Mouse (Mus musculus): ENCODE measurements around the gene Prnd.

The Prnd gene

GRCm38 (mm10) chr2:131940506-131940905, 10.2 kb upstream of the Prnd start:
- DNase-seq (ENCODE audit: low spot score) = peak; percentile 65

DNA sequence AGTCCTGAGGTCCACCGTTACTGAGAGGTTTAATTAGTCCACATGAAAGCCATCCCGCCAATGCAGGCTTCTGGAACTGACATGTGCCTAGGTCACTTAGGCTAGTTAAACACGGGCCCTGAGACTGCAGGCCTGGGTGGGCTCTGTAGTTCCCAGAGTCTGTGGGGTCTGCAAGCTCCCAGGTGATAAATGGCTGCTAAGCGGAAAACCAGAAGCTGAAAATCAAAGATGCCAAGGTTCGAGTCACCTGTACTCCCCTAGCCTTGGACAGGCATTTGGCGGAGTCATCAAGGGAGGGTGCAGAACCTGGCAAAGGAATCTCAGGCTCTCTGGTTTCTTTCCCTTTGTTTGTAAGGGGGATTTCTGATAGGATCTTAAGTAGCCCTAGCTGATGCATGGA, 9.2 kb upstream of the Prnd start:
- DNase-seq (ENCODE audit: low spot score) = no peak

GRCm38 (mm10) chr2:131944370-131944769, 6.3 kb upstream of the Prnd start:
- no peak for DNase-seq (ENCODE audit: low spot score)

GRCm38 (mm10) chr2:131945225-131945624, 5.4 kb upstream of the Prnd start:
- no peak for DNase-seq (ENCODE audit: low spot score)

GRCm38 (mm10) chr2:131945765-131946164, 4.9 kb upstream of the Prnd start:
- DNase-seq (ENCODE audit: low spot score) = no peak

DNA sequence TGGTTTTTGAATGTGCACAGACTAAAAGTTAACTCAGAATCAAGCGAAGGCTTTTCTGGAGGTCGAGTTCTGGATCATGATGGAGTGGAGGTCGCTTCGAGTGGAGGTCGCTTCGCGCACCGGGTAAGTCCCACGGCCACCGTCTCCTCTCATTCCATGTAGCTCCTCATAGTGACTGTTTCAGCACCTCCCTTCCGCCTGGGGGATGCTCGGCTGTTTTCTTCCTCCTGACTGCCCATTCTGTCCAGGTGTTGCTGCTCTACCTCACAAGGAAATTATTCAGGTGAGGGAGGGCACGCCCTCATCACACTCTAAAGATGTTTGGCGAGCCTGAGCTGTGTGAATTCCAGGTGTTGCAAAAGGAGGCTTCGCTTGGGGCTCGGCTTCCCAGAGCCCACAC, 4.3 kb upstream of the Prnd start:
- DNase-seq (ENCODE audit: low spot score) = no peak

DNA sequence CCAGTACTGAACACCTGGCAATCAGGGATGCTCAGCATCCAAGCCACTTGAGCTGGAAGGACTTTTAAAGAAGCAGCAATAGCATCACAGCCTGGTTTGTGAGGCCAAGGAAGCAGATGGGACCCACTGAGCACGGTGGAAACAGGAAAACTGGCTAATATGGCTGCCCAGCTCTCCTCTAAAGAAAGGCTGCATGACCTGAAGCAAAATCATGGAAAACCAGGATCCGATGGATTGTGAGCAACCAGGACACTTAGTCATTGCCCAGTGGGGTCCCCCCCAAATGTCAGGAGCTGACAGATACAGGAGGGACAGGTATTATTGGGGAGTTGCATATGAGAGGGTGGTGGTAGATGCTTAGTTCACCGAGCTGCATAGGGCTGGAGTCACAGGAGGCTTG, 2.5 kb upstream of the Prnd start:
- DNase-seq (ENCODE audit: low spot score) = no peak

GRCm38 (mm10) chr2:131948916-131949639, 1.6 kb upstream of the Prnd start:
- no peak for DNase-seq (ENCODE audit: low spot score)

GRCm38 (mm10) chr2:131949767-131950597, 679 bp upstream of the Prnd start:
- peak; percentile 40 for DNase-seq (ENCODE audit: low spot score)

DNA sequence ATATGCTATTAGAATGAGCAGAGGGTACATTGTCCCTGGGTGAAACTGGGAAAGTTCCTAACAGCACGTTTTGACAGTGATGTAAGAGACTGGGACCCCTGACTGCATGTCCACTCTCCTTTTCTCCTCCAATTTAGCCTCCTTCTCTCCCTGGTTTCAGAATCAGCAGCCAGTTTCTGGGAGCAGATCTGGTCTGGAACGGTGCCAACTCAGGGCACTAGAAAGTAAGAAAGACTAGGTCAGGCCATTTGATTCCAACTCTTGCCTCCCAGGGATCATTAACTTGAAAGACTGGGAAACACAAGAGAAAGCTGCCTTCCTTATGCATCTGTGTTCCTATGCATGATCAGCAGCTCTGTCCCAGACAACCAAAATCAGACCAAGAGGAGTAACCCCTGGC, 1.8 kb downstream of the Prnd start:
- no peak for DNase-seq (ENCODE audit: low spot score)

DNA sequence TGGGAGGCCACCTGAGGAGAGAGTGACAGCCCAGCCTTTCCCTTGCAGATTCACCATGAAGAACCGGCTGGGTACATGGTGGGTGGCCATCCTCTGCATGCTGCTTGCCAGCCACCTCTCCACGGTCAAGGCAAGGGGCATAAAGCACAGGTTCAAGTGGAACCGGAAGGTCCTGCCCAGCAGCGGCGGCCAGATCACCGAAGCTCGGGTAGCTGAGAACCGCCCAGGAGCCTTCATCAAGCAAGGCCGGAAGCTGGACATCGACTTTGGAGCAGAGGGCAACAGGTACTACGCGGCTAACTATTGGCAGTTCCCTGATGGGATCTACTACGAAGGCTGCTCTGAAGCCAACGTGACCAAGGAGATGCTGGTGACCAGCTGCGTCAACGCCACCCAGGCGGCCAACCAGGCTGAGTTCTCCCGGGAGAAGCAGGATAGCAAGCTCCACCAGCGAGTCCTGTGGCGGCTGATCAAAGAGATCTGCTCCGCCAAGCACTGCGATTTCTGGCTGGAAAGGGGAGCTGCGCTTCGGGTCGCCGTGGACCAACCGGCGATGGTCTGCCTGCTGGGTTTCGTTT, 2.4 kb downstream of the Prnd start:
- no peak for DNase-seq (ENCODE audit: low spot score)

DNA sequence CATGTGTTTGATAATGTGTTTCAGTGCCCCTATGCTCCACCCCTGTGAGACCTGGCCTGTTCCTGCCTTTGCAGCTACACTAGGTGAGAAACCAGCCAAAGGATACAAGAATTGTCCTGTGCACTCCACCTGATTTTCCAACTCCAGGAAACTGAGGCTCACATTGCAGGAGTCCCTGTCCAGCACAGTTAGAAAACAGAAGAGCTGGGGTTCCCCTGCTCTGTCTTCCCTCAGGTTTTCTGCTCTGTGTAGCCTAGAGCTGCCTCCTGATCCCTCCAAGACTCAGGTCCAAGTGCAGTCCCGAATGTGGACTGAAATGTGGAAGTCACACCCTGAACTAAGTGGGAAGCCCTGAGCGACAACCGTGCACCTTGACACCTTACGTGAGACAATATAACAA, 3.0 kb downstream of the Prnd start:
- DNase-seq (ENCODE audit: low spot score) = no peak

GRCm38 (mm10) chr2:131954835-131955234, 4.2 kb downstream of the Prnd start:
- DNase-seq (ENCODE audit: low spot score) = no peak

- DNase-seq (ENCODE audit: low spot score) = no peak
Measured at GRCm38 (mm10) chr2:131955264-131955663, 4.6 kb downstream of the Prnd start.

GRCm38 (mm10) chr2:131956336-131957256, 5.9 kb downstream of the Prnd start:
- no peak for DNase-seq (ENCODE audit: low spot score)

GRCm38 (mm10) chr2:131957731-131958222, 7.1 kb downstream of the Prnd start:
- DNase-seq (ENCODE audit: low spot score) = no peak

DNA sequence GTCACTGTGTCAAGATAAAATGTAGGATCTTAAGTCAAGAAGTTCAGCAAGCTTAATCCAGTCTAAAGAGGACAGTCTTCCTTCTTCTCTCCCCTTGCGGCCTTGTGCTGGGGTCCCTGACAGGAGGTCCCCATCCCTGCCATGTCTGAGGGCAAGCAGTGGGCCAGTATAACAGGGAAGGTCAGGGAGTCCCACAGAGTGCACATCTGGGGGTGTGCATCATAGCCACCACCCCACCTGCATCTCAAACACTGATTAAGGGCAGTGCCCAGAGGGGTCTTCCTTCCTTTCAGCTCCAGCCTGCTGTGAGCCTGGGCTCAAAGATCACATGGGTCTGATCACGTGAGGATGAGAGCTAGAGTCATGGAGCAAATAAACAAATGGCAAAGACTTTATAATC, 11.0 kb downstream of the Prnd start:
- no peak for DNase-seq (ENCODE audit: low spot score)

DNA sequence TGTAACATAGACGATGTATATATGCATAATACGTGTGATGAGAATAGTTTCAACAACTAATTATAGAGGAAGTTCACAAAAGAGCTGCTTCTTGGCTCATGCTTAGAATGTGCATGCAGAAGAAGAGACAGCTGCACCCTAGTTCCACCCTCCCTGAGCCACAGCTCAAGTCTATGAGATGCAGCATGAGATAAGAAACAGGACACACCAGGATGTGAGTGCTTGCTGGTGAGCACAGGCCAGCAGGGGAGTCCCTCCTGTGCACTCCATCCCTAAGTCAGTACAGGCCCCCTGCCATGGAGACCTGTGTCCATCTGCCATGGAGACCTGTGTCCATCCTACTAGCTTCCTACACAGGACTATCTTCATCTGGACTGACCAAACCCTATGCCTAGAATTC, 19.9 kb downstream of the Prnd start:
- no peak for DNase-seq (ENCODE audit: low spot score)

- DNase-seq (ENCODE audit: low spot score) = no peak
Measured at GRCm38 (mm10) chr2:131971098-131971497, 20.4 kb downstream of the Prnd start.

DNA sequence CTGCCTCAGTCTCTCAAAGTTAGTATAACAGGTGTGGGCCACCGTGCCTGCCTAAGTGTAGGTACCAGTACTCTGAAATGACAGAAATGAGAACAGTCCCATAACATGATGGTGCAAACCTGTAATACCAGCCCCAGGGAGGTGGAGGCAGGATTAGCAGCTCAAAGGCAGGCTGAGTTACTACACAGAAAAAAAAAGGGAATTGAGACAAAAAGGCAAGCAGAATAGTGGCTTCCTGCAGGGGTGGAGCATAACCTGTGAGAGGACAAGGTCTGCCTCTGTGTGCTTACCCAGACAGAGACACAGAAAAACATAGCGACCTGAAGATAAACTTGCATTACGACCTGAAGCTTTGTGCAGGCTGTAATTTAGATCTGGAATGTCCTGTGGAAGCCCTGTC, 26.0 kb downstream of the Prnd start:
- no peak for DNase-seq (ENCODE audit: low spot score)

DNA sequence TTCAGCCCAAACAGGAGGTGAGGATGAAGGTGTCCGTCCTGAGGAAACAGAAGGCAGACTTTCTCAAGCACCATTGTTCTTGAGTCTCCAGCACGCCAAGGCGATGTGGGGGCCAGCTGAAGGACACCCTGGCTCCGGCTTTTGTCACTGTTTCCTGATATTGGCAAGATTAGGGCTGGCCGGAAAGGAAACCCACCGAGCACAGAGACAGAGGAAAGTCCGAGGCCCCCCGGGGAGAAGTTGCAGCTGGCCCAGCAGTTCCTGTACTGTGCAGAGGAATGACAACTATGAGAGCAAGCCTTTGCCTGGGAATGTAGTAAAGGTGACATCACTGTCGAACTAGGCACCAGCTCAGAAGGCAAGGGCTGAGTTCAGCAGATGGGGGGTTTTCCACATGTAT, 30.2 kb downstream of the Prnd start:
- DNase-seq (ENCODE audit: low spot score) = no peak

All from c-Kit-positive CD71-positive TER-119-positive erythroid progenitor cells, embryonic 14.5 days (primary cell).